Mouse (Mus musculus): ENCODE measurements around the gene Sh2b1. TPM values are rescaled to one million over a fixed set of nuclear protein-coding genes. Genes with fewer than 3 reads are reported as not detected.

Sh2b1 gene
- polyA plus RNA-seq, 1 experiment from 2014 or later: 36.3 TPM

DNA sequence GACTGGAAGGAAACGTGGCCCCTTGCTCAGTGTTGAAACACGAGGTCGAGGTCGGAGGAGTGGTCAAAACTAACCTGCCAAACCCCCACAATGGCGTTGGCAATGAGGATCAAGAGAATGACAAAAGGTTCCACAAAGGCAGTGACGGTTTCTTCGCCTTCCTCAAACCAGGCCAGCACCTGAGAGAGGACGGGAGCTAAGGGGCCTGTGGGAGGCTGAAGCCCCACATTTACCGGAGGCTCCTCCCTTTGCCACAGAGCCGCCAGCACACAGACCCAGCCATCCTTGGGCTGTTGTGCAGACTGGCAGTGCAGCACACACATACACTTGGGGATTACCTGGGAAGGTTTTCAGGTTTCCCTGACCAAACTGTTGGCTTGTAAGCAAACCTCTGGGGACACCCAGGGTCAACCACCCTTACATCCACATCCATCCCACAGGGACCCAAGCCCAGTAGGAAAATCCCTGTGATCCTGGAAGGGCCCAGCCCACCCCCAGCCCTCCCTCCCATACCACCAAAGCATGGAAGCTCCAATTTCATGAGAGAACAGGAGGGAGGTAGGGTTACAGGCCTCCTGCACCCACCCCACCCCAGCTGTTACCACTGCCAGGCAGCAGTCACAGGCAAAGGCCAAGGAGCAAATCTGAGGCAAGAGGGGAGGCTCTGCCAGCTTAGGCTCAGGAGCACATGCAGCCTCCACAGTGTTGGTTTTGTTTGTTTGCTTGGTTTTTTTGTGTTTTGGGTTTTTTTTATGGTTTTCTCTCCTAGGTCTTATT, 14.4 kb downstream of the Sh2b1 start:
- DNase-seq (ENCODE audit: low spot score) (peak; percentile 21), ATAC-seq (replicated peaks; ENCODE audit: insufficient number of reproducible peaks, low FRiP score, low TSS enrichment, low read depth) (peak; percentile 31; the same call in 1 of the 2 replicates)
- 0 out of 2 replicates have a peak overlapping the region, but pooled peaks have one; percentile 6 for H3K9ac ChIP-seq (replicated peaks; ENCODE audit: low read length)
- no peaks in the 10 kb centered on the region for H3K9me3 ChIP-seq (replicated peaks; ENCODE audit: control insufficient read depth, low read length)
- no peaks in the 10 kb centered on the region for H3K27me3 ChIP-seq (ENCODE audit: control insufficient read depth, insufficient read depth, low read length)
- H3K4me3 ChIP-seq (ENCODE audit: low read depth, low read length): no peak overlapping the region
- H3K4me2 ChIP-seq (ENCODE audit: low read depth, low read length): no peak overlapping the region
- no peaks in the 10 kb centered on the region; the same call in 1 of the 2 replicates for H3K4me1 ChIP-seq (ENCODE audit: control insufficient read depth, insufficient read depth, low read length)
- WGBS: 49% methylated on average over 10 of the region's 10 CpGs
- H3K27ac ChIP-seq (replicated peaks; ENCODE audit: low read depth, low read length): no peak overlapping the region
- no peaks in the 10 kb centered on the region for H3K36me3 ChIP-seq (replicated peaks; ENCODE audit: control insufficient read depth, insufficient read depth, low read depth, low read length)

DNA sequence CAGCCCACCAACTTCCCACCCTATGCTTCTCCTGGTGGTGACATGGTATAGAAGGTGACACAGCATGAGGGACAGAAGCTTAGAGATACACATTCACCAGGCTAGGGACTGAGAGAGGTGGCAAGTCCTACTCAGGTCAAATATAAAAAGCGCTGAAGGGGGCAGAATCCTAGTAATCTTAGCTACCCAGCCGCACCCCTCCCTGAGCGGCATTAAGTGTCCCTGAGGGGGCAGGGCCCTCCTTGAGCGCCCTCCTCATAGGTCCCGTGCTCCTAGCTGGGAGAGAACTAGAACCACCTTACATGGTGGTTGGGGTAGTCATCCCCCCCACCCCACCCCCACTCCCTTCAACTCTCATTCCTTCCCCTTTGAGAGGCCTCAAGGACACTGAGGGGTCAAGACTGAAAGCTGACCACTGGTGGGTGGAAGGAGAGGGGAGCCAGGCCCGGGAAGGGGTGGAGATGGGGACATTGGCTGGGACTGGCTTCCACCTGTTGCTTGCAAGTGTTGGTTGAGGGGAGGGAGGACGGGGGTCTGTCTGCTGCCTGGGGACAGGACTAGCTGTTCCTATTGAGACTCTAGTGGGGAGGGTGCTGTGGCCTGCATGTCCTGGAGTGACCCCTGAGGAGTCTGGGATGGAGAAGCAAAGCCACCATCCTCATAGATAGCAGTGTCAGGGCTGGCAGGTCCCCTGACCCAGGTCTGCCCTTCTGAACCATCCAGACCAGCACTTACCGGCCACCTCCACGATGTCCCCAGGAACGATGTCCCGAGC, 16.2 kb downstream of the Sh2b1 start:
- Histone ChIP-seq H3K27ac (replicated peaks; ENCODE audit: low read depth, low read length) (no peak overlapping the region), H3K27me3 (ENCODE audit: control insufficient read depth, insufficient read depth, low read length) (no peaks in the 10 kb centered on the region), H3K4me2 (ENCODE audit: low read depth, low read length) (no peak overlapping the region), H3K36me3 (replicated peaks; ENCODE audit: control insufficient read depth, insufficient read depth, low read depth, low read length) (no peaks in the 10 kb centered on the region), H3K9me3 (replicated peaks; ENCODE audit: control insufficient read depth, low read length) (no peaks in the 10 kb centered on the region), H3K4me1 (ENCODE audit: control insufficient read depth, insufficient read depth, low read length) (no peaks in the 10 kb centered on the region; the same call in 1 of the 2 replicates), H3K4me3 (ENCODE audit: low read depth, low read length) (no peak overlapping the region), H3K9ac (replicated peaks; ENCODE audit: low read length) (no peak overlapping the region)
- ATAC-seq (replicated peaks; ENCODE audit: insufficient number of reproducible peaks, low FRiP score, low TSS enrichment, low read depth) (no peak), DNase-seq (ENCODE audit: low spot score) (no peak)
- 84% methylated on average over 11 of the region's 11 CpGs for WGBS

DNA sequence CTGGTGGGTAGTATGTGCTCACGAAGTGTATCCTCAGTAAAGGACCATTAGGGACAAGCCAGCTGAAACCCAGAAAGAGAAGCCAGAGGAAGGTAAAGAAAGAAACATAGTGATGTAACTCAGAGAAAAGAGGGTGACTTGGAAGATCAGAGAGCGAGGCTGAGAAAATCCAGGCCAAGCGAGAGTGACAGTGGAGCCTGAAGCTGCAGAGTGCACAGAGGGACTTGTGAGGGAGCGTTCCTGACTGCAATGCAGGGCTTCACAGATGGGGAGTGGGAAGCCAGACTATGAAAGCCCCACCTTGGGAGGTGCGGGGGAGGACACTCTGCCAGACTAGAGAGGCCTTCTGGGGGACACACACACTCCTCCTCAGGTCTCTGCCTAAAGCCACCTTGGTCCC, 17.0 kb downstream of the Sh2b1 start:
- DNase-seq (ENCODE audit: low spot score) (no peak), ATAC-seq (replicated peaks; ENCODE audit: insufficient number of reproducible peaks, low FRiP score, low TSS enrichment, low read depth) (no peak)
- Histone ChIP-seq H3K27me3 (ENCODE audit: control insufficient read depth, insufficient read depth, low read length) (no peaks in the 10 kb centered on the region), H3K4me2 (ENCODE audit: low read depth, low read length) (no peak overlapping the region), H3K27ac (replicated peaks; ENCODE audit: low read depth, low read length) (no peak overlapping the region), H3K4me3 (ENCODE audit: low read depth, low read length) (no peak overlapping the region), H3K9me3 (replicated peaks; ENCODE audit: control insufficient read depth, low read length) (no peaks in the 10 kb centered on the region), H3K36me3 (replicated peaks; ENCODE audit: control insufficient read depth, insufficient read depth, low read depth, low read length) (no peaks in the 10 kb centered on the region), H3K4me1 (ENCODE audit: control insufficient read depth, insufficient read depth, low read length) (no peaks in the 10 kb centered on the region), H3K9ac (replicated peaks; ENCODE audit: low read length) (no peak overlapping the region)
- WGBS: 81% methylated on average over 5 of the region's 5 CpGs

DNA sequence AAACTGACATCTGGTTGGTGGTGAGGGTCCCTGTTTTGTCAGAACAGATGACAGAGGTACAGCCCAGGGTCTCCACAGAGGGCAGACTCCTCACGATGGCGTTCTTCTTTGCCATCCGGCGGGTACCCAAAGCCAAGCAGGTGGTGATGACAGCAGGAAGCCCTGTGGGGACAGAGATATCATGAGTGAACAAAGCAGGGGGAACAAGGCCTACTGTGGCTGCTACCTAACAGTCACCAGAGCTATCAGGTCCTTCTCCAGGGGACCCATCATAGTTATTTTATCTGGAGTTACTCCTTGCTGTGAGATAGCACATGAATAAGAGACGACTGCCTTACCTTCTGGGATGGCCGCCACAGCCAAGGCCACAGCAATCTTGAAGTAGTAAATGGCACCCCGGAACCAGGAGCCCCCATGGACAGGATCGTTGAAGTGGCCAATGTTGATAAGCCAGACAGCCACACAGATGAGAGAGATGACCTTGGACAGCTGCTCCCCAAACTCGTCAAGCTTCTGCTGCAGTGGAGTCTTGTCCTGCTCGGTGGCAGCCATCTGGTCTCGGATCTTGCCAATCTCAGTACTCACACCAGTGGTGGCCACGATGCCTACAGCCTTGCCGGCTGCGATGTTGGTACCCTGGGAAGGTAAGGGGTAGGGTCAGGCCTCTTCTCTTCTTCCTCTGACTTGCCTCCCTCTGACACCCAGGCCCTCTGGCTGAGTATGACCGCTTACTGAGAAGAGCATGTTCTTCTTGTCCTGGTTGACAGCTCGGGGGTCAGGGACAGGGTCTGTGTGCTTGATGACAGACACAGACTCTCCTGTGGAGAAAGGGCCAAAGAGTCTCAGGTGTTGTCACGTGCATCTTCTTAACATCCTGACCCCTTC, 18.6 kb downstream of the Sh2b1 start:
- Histone ChIP-seq H3K4me2 (ENCODE audit: low read depth, low read length) (no peak overlapping the region), H3K27ac (replicated peaks; ENCODE audit: low read depth, low read length) (no peak overlapping the region), H3K27me3 (ENCODE audit: control insufficient read depth, insufficient read depth, low read length) (no peaks in the 10 kb centered on the region), H3K9ac (replicated peaks; ENCODE audit: low read length) (no peak overlapping the region), H3K9me3 (replicated peaks; ENCODE audit: control insufficient read depth, low read length) (no peaks in the 10 kb centered on the region), H3K36me3 (replicated peaks; ENCODE audit: control insufficient read depth, insufficient read depth, low read depth, low read length) (no peaks in the 10 kb centered on the region), H3K4me1 (ENCODE audit: control insufficient read depth, insufficient read depth, low read length) (no peaks in the 10 kb centered on the region), H3K4me3 (ENCODE audit: low read depth, low read length) (no peak overlapping the region)
- WGBS: 87% methylated on average over 17 of the region's 17 CpGs
- DNase-seq (ENCODE audit: low spot score) (no peak), ATAC-seq (replicated peaks; ENCODE audit: insufficient number of reproducible peaks, low FRiP score, low TSS enrichment, low read depth) (no peak)

- Histone ChIP-seq H3K27ac (replicated peaks; ENCODE audit: low read depth, low read length) (no peak overlapping the region), H3K4me2 (ENCODE audit: low read depth, low read length) (no peak overlapping the region), H3K36me3 (replicated peaks; ENCODE audit: control insufficient read depth, insufficient read depth, low read depth, low read length) (no peaks in the 10 kb centered on the region), H3K9ac (replicated peaks; ENCODE audit: low read length) (no peak overlapping the region), H3K4me1 (ENCODE audit: control insufficient read depth, insufficient read depth, low read length) (no peaks in the 10 kb centered on the region), H3K27me3 (ENCODE audit: control insufficient read depth, insufficient read depth, low read length) (no peaks in the 10 kb centered on the region), H3K4me3 (ENCODE audit: low read depth, low read length) (no peak overlapping the region), H3K9me3 (replicated peaks; ENCODE audit: control insufficient read depth, low read length) (no peaks in the 10 kb centered on the region)
- no peak for DNase-seq (ENCODE audit: low spot score)
- 75% methylated on average over 2 of the region's 2 CpGs for WGBS
- ATAC-seq (replicated peaks; ENCODE audit: insufficient number of reproducible peaks, low FRiP score, low TSS enrichment, low read depth): no peak
These were observed 20.0 kb downstream of the Sh2b1 start for GRCm38 (mm10) chr7:126455242-126455641.

GRCm38 (mm10) chr7:126453861-126454260, 21.4 kb downstream of the Sh2b1 start:
- Histone ChIP-seq H3K4me3 (ENCODE audit: low read depth, low read length) (no peak overlapping the region), H3K27me3 (ENCODE audit: control insufficient read depth, insufficient read depth, low read length) (no peaks in the 10 kb centered on the region), H3K9ac (replicated peaks; ENCODE audit: low read length) (no peak overlapping the region), H3K36me3 (replicated peaks; ENCODE audit: control insufficient read depth, insufficient read depth, low read depth, low read length) (no peaks in the 10 kb centered on the region), H3K9me3 (replicated peaks; ENCODE audit: control insufficient read depth, low read length) (no peaks in the 10 kb centered on the region), H3K4me2 (ENCODE audit: low read depth, low read length) (no peak overlapping the region), H3K4me1 (ENCODE audit: control insufficient read depth, insufficient read depth, low read length) (no peaks in the 10 kb centered on the region), H3K27ac (replicated peaks; ENCODE audit: low read depth, low read length) (no peak overlapping the region)
- ATAC-seq (replicated peaks; ENCODE audit: insufficient number of reproducible peaks, low FRiP score, low TSS enrichment, low read depth) (no peak), DNase-seq (ENCODE audit: low spot score) (no peak)
- 78% methylated on average over 7 of the region's 7 CpGs for WGBS

GRCm38 (mm10) chr7:126452244-126452643, 23.0 kb downstream of the Sh2b1 start:
- no peak overlapping the region for H3K4me2 ChIP-seq (ENCODE audit: low read depth, low read length)
- WGBS: 88% methylated on average over 3 of the region's 3 CpGs
- no peak overlapping the region for H3K9ac ChIP-seq (replicated peaks; ENCODE audit: low read length)
- ATAC-seq (replicated peaks; ENCODE audit: insufficient number of reproducible peaks, low FRiP score, low TSS enrichment, low read depth): no peak
- H3K27ac ChIP-seq (replicated peaks; ENCODE audit: low read depth, low read length): no peak overlapping the region
- H3K9me3 ChIP-seq (replicated peaks; ENCODE audit: control insufficient read depth, low read length): no peaks in the 10 kb centered on the region
- no peaks in the 10 kb centered on the region for H3K27me3 ChIP-seq (ENCODE audit: control insufficient read depth, insufficient read depth, low read length)
- H3K4me3 ChIP-seq (ENCODE audit: low read depth, low read length): no peak overlapping the region
- no peaks in the 10 kb centered on the region for H3K4me1 ChIP-seq (ENCODE audit: control insufficient read depth, insufficient read depth, low read length)
- DNase-seq (ENCODE audit: low spot score): no peak
- no peaks in the 10 kb centered on the region for H3K36me3 ChIP-seq (replicated peaks; ENCODE audit: control insufficient read depth, insufficient read depth, low read depth, low read length)
